Mouse (Mus musculus) heart, embryonic 13.5 days (tissue): ENCODE data around the gene Apobr. TPM values are rescaled to one million over a fixed set of nuclear protein-coding genes. Genes with fewer than 3 reads are reported as not detected.

ENCODE experiments used
- ATAC-seq: fragments of 200-750 bp; cut with Nextera tagmentation; 2 replicates; pipeline ENCODE4 v1.8.0; 2017; ENCODE audit warnings: moderate TSS enrichment; ENCODE audit not compliant: insufficient number of reproducible peaks, low FRiP score, low TSS enrichment; ENCODE audit errors: extremely low read depth
- H3K27ac ChIP-seq: fragments of 300-500 bp; sonication (generic); replicated peaks from 2 replicates; pipeline ENCODE4 v1.5.1; 2015; ENCODE audit warnings: moderate library complexity, mild to moderate bottlenecking, inconsistent platforms
- H3K27me3 ChIP-seq: fragments of 300-500 bp; sonication (generic); replicated peaks from 2 replicates; pipeline ENCODE4 v1.6.1; 2015; ENCODE audit warnings: mild to moderate bottlenecking, inconsistent platforms
- H3K36me3 ChIP-seq: fragments of 300-500 bp; sonication (generic); 2 replicates; pipeline ENCODE4 v1.6.1; 2015; ENCODE audit warnings: mild to moderate bottlenecking, inconsistent platforms
- H3K4me1 ChIP-seq: fragments of 300-500 bp; sonication (generic); 2 replicates; pipeline ENCODE4 v1.6.1; 2015; ENCODE audit warnings: inconsistent platforms
- H3K4me2 ChIP-seq: fragments of 300-500 bp; sonication (generic); 2 replicates; pipeline ENCODE4 v1.6.1; 2015; ENCODE audit warnings: inconsistent platforms, mild to moderate bottlenecking, moderate library complexity
- H3K4me3 ChIP-seq: fragments of 300-500 bp; sonication (generic); 2 replicates; pipeline ENCODE4 v1.5.1; 2015; ENCODE audit warnings: moderate library complexity, mild to moderate bottlenecking, inconsistent platforms
- H3K9ac ChIP-seq: fragments of 300-500 bp; sonication (generic); 2 replicates; pipeline ENCODE4 v1.6.1; 2015; ENCODE audit warnings: inconsistent platforms, mild to moderate bottlenecking, moderate library complexity
- H3K9me3 ChIP-seq: fragments of 300-500 bp; sonication (generic); 2 replicates; pipeline ENCODE4 v1.6.1; 2016; ENCODE audit warnings: inconsistent platforms
- WGBS: fragments of 180-500 bp; shearing (Covaris S2); methylation state at CpG from one replicate; pipeline ENCODE4 v1.1.7; 2015; ENCODE audit warnings: mixed read lengths; 5-methylcytosine and 5-hydroxymethylcytosine counted together
- polyA plus RNA-seq: library from polyadenylated mRNA; unstranded; fragments of >200 nt; fragmentation: Nextera tagmentation; extraction: Ambion mirVana; gene quantifications from 2 replicates; pipeline ENCODE4 v1.2.1, GENCODE M21; 2015

Apobr gene
- polyA plus RNA-seq, result 0.15 and 0.33 TPM in 2 replicates

GRCm38 (mm10) chr7:126584506-126584977 lies at the start of gene Apobr:
TSS of gene Apobr (plus strand) at chr7:126584942.
- no peak for ATAC-seq

GRCm38 (mm10) chr7:126535766-126536165 lies 49.0 kb upstream of the Apobr start:
- WGBS, result 2% methylated on average over 28 of the region's 28 CpGs
- H3K36me3 ChIP-seq, result no peaks in the 10 kb centered on the region

More at GRCm38 (mm10) chr7:126584506-126584977, at the start of gene Apobr:
- no peaks in the 10 kb centered on the region for H3K9me3 ChIP-seq
- no peak within 1 kb of the TSS for H3K9ac ChIP-seq
- H3K4me1 ChIP-seq, result peaks cover 23% of the 10 kb centered on the region
- WGBS, result 62% methylated on average over 8 of the region's 8 CpGs
- H3K4me3 ChIP-seq, result peak within 1 kb of the TSS; percentile 66
- H3K27me3 ChIP-seq, result peaks cover 40% of the 10 kb centered on the region
- peaks cover 4% of the 10 kb centered on the region; the same call in 1 of the 2 replicates for H3K36me3 ChIP-seq
- 0 out of 2 replicates have a peak within 1 kb of the TSS, but pooled peaks have one; percentile 81 for H3K27ac ChIP-seq
- H3K4me2 ChIP-seq, result peak within 1 kb of the TSS; percentile 90

GRCm38 (mm10) chr7:126536466-126536865 lies 48.3 kb upstream of the Apobr start:
- no peak overlapping the region for H3K27ac ChIP-seq
- H3K9me3 ChIP-seq, result no peaks in the 10 kb centered on the region
- H3K4me1 ChIP-seq, result no peaks in the 10 kb centered on the region; the same call in 1 of the 2 replicates
- H3K27me3 ChIP-seq, result peaks cover 25% of the 10 kb centered on the region
- no peaks in the 10 kb centered on the region for H3K36me3 ChIP-seq
- H3K9ac ChIP-seq, result peak overlapping the region; percentile 76
- H3K4me3 ChIP-seq, result peak overlapping the region; percentile 53
- H3K4me2 ChIP-seq, result peak overlapping the region; percentile 74
- 55% methylated on average over 9 of the region's 9 CpGs for WGBS
- ATAC-seq, result no peak

More at GRCm38 (mm10) chr7:126535766-126536165, 49.0 kb upstream of the Apobr start:
- peak overlapping the region; percentile 76 for H3K9ac ChIP-seq
- peaks cover 25% of the 10 kb centered on the region for H3K27me3 ChIP-seq
- H3K4me3 ChIP-seq, result peak overlapping the region; percentile 53
- no peak for ATAC-seq
- no peaks in the 10 kb centered on the region for H3K9me3 ChIP-seq
- no peaks in the 10 kb centered on the region; the same call in 1 of the 2 replicates for H3K4me1 ChIP-seq
- peak overlapping the region; percentile 74 for H3K4me2 ChIP-seq
- no peak overlapping the region for H3K27ac ChIP-seq

- H3K9me3 ChIP-seq, result no peaks in the 10 kb centered on the region
- no peaks in the 10 kb centered on the region; the same call in 1 of the 2 replicates for H3K4me1 ChIP-seq
- H3K36me3 ChIP-seq, result no peaks in the 10 kb centered on the region
- H3K4me2 ChIP-seq, result no peak overlapping the region
- no peak overlapping the region for H3K4me3 ChIP-seq
- no peak overlapping the region for H3K9ac ChIP-seq
- H3K27me3 ChIP-seq, result peaks cover 25% of the 10 kb centered on the region
- WGBS, result 70% methylated on average over 5 of the region's 5 CpGs
- H3K27ac ChIP-seq, result no peak overlapping the region
- ATAC-seq, result no peak
Observed at GRCm38 (mm10) chr7:126537820-126538585, 46.7 kb upstream of the Apobr start.

GRCm38 (mm10) chr7:126541661-126542060 lies 43.1 kb upstream of the Apobr start:
- H3K27me3 ChIP-seq, result peaks cover 7% of the 10 kb centered on the region
- H3K9ac ChIP-seq, result no peak overlapping the region
- peaks cover 25% of the 10 kb centered on the region for H3K36me3 ChIP-seq
- ATAC-seq, result no peak
- 58% methylated on average over 1 of the region's 1 CpGs for WGBS
- no peak overlapping the region for H3K4me3 ChIP-seq
- H3K4me1 ChIP-seq, result no peaks in the 10 kb centered on the region
- no peaks in the 10 kb centered on the region for H3K9me3 ChIP-seq
- no peak overlapping the region for H3K27ac ChIP-seq
- no peak overlapping the region for H3K4me2 ChIP-seq

DNA sequence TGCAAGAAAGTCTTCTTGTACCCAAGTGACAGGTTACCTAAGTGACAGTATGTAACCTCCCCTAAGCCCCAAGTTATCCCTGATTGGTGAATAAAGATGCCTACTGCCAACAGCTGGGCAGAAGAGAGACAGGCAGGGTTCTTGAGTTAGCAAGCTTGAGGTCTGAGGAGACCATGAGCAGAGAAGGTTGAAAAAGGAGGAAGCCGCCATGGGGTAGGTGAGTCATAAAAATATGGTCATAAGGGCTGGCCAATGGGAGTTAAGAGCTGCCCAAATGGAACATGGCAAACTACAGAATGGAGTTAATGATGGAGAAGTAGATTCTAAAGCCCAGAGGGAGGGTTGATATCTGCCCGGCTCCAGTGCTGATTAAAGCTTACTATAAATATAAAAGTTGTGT lies 39.1 kb upstream of the Apobr start:
- H3K4me1 ChIP-seq, result no peaks in the 10 kb centered on the region
- H3K27ac ChIP-seq, result no peak overlapping the region
- no peak overlapping the region for H3K4me3 ChIP-seq
- WGBS, result 84% methylated on average over 2 of the region's 2 CpGs
- no peak overlapping the region for H3K9ac ChIP-seq
- peaks cover 65% of the 10 kb centered on the region for H3K36me3 ChIP-seq
- H3K4me2 ChIP-seq, result no peak overlapping the region
- H3K9me3 ChIP-seq, result no peaks in the 10 kb centered on the region
- no peak for ATAC-seq
- H3K27me3 ChIP-seq, result no peaks in the 10 kb centered on the region; the same call in 1 of the 2 replicates

- H3K9me3 ChIP-seq, result no peaks in the 10 kb centered on the region
- peaks cover 97% of the 10 kb centered on the region for H3K36me3 ChIP-seq
- no peak overlapping the region for H3K4me3 ChIP-seq
- no peak overlapping the region for H3K4me2 ChIP-seq
- 97% methylated on average over 1 of the region's 1 CpGs for WGBS
- no peaks in the 10 kb centered on the region for H3K4me1 ChIP-seq
- no peak overlapping the region for H3K9ac ChIP-seq
- no peak for ATAC-seq
- no peaks in the 10 kb centered on the region for H3K27me3 ChIP-seq
- no peak overlapping the region for H3K27ac ChIP-seq
Observed at GRCm38 (mm10) chr7:126554796-126555195, 29.9 kb upstream of the Apobr start.

DNA sequence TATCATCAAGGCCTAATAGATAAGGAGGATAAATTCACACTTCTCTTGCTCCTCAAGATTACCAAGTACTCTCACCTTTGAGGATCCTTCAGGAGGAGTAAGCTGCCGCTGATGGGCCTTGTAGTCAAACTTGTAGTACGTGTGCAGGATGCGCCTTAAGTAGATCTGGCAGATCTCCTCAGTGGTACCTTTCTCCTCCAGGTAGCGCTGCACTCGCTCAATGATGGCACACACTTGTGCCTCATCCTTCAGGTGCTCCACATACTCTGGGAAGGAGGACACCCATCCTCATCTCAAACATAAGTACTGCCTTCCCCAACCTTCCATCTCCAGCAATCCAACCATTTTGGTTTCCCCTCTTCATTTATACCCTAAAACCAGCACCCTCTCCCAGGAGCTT lies 28.1 kb upstream of the Apobr start:
- Histone ChIP-seq H3K4me1 (no peaks in the 10 kb centered on the region), H3K9ac (no peak overlapping the region), H3K9me3 (no peaks in the 10 kb centered on the region), H3K27ac (no peak overlapping the region), H3K36me3 (peaks cover 97% of the 10 kb centered on the region), H3K4me3 (no peak overlapping the region), H3K27me3 (no peaks in the 10 kb centered on the region), H3K4me2 (no peak overlapping the region)
- WGBS, result 91% methylated on average over 5 of the region's 5 CpGs
- ATAC-seq, result no peak

GRCm38 (mm10) chr7:126565693-126566092 lies 19.0 kb upstream of the Apobr start:
- Histone ChIP-seq H3K9ac (peak overlapping the region; percentile 84), H3K4me3 (peak overlapping the region; percentile 71), H3K4me2 (peak overlapping the region; percentile 88), H3K27ac (peak overlapping the region; percentile 73), H3K4me1 (peaks cover 8% of the 10 kb centered on the region), H3K27me3 (no peaks in the 10 kb centered on the region), H3K9me3 (no peaks in the 10 kb centered on the region), H3K36me3 (peaks cover 42% of the 10 kb centered on the region)
- WGBS, result under 1% methylated on average over 28 of the region's 28 CpGs
- ATAC-seq, result no peak

- Histone ChIP-seq H3K4me3 (peak within 1 kb of the TSS; percentile 71), H3K4me1 (peaks cover 8% of the 10 kb centered on the region), H3K36me3 (peaks cover 37% of the 10 kb centered on the region), H3K9ac (peak within 1 kb of the TSS; percentile 84), H3K4me2 (peak within 1 kb of the TSS; percentile 88), H3K27ac (peak within 1 kb of the TSS; percentile 73), H3K27me3 (no peaks in the 10 kb centered on the region), H3K9me3 (no peaks in the 10 kb centered on the region)
- under 1% methylated on average over 46 of the region's 46 CpGs for WGBS
- ATAC-seq, result peak; percentile 89
Observed at GRCm38 (mm10) chr7:126566094-126566765, 18.5 kb upstream of the Apobr start, which contains the start of gene Eif3c. TSS of gene Eif3c (minus strand) at chr7:126566411.

DNA sequence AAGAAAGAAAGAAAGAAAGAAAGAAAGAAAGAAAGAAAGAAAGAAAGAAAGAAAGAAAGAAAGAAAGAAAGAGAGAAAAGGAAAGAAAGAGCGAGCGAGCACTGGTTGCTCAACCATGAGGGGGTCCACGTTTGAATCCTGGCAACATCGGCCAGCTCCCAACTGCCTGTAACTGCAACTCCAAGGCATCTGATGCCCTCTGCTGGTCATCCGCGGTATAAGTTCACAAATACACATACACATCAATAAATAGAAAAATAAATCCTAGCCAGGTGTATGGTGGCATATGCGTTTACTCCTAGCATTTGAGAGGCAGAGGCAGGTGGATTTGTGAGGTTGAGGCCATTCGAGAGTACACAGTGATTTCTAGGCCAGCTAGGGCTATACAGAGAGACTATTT lies 7.8 kb upstream of the Apobr start:
- Histone ChIP-seq H3K4me1 (peaks cover 7% of the 10 kb centered on the region), H3K4me3 (no peak overlapping the region), H3K9me3 (no peaks in the 10 kb centered on the region), H3K27me3 (no peaks in the 10 kb centered on the region), H3K36me3 (peaks cover 52% of the 10 kb centered on the region), H3K27ac (no peak overlapping the region), H3K9ac (no peak overlapping the region), H3K4me2 (no peak overlapping the region)
- 43% methylated on average over 8 of the region's 8 CpGs for WGBS
- no peak for ATAC-seq
